Mouse (Mus musculus) hindbrain, embryonic 14.5 days (tissue): ENCODE data around the gene Bank1. TPM values are rescaled to one million over a fixed set of nuclear protein-coding genes. Genes with fewer than 3 reads are reported as not detected.
"Not testable (repeated sequence)": the region's sequence is repeated elsewhere in the genome, so short reads cannot be mapped to it uniquely, and the experiment has no call there.

Experiments used
- ATAC-seq: fragments of 200-750 bp; cut with Nextera tagmentation; 2 replicates; pipeline ENCODE4 v1.8.0; 2017; ENCODE audit warnings: moderate number of reproducible peaks, mild to moderate bottlenecking, moderate TSS enrichment, moderate library complexity; ENCODE audit not compliant: low FRiP score
- DNase-seq: peaks from one replicate; pipeline ENCODE4 v3.0.0-alpha.2; 2015; ENCODE audit warnings: low spot score
- H3K27ac ChIP-seq: fragments of 300-500 bp; sonication (generic); 2 replicates; pipeline ENCODE4 v1.5.1; 2014; ENCODE audit warnings: mild to moderate bottlenecking, moderate library complexity
- H3K27me3 ChIP-seq: fragments of 300-500 bp; sonication (generic); 2 replicates; pipeline ENCODE4 v1.6.1; 2014; ENCODE audit warnings: mild to moderate bottlenecking, low read length, mixed read lengths; ENCODE audit not compliant: control insufficient read depth, insufficient read depth
- H3K36me3 ChIP-seq: fragments of 300-500 bp; sonication (generic); replicated peaks from 2 replicates; pipeline ENCODE4 v1.6.1; 2014; ENCODE audit not compliant: control insufficient read depth, insufficient read depth
- H3K4me1 ChIP-seq: fragments of 300-500 bp; sonication (generic); replicated peaks from 2 replicates; pipeline ENCODE4 v1.6.1; 2014; ENCODE audit warnings: antibody characterized with exemption, low read length, mixed read lengths; ENCODE audit not compliant: control insufficient read depth, insufficient read depth
- H3K4me2 ChIP-seq: fragments of 300-500 bp; sonication (generic); replicated peaks from 2 replicates; pipeline ENCODE4 v1.6.1; 2014; ENCODE audit warnings: mild to moderate bottlenecking, moderate library complexity
- H3K4me3 ChIP-seq: fragments of 300-500 bp; sonication (generic); replicated peaks from 2 replicates; pipeline ENCODE4 v1.5.1; 2014; ENCODE audit warnings: mild to moderate bottlenecking, low read length
- H3K9ac ChIP-seq: fragments of 300-500 bp; sonication (generic); 2 replicates; pipeline ENCODE4 v1.6.1; 2014
- H3K9me3 ChIP-seq: fragments of 300-500 bp; sonication (generic); 2 replicates; pipeline ENCODE4 v1.6.1; 2016; ENCODE audit warnings: low read length; ENCODE audit not compliant: control insufficient read depth
- WGBS: fragments of 180-500 bp; shearing (Covaris S2); extraction: QIAGEN DNeasy Blood & Tissue Kit; methylation state at CpG from one replicate; pipeline ENCODE4 v1.1.7; 2014; 5-methylcytosine and 5-hydroxymethylcytosine counted together
- polyA plus RNA-seq: library from polyadenylated mRNA; unstranded; fragments of >200 nt; fragmentation: Nextera tagmentation; extraction: Ambion mirVana; gene quantifications from 2 replicates; pipeline ENCODE4 v1.2.1, GENCODE M21; 2014

The Bank1 gene
- polyA plus RNA-seq, 1 experiment from 2014 or later: 0.55 TPM

- Histone ChIP-seq H3K36me3 (no peaks in the 10 kb centered on the region), H3K27ac (no peak overlapping the region), H3K4me3 (no peak overlapping the region), H3K27me3 (no peaks in the 10 kb centered on the region), H3K9me3 (no peaks in the 10 kb centered on the region), H3K4me1 (no peaks in the 10 kb centered on the region), H3K9ac (no peak overlapping the region), H3K4me2 (no peak overlapping the region)
- no peak for DNase-seq
- no peak for ATAC-seq
These were observed 4.2 kb upstream of the Bank1 start for GRCm38 (mm10) chr3:136330043-136330442.

DNA sequence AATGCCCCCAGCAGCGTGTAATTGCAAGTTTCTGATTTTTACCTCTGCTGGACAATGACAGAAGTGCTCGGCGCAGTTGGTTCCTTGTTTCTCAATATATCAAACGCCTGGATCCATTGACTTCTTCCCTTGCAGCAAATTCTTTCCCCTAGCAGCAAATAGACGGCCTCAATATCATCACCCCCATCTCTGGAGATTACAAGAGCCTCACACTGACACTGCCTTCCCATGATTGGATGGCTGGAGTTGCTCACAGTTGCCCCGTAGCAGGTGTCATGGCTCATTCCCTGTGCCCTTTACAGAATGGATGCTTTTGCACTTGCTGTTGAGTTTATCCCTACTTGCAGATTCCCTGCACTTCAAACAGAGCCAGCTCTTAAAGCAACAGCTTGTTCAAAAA is 3.3 kb upstream of the Bank1 start:
- no peak for DNase-seq
- WGBS: 33% methylated on average over 6 of the region's 6 CpGs
- Histone ChIP-seq H3K4me2 (no peak overlapping the region), H3K9ac (no peak overlapping the region), H3K4me3 (no peak overlapping the region), H3K36me3 (no peaks in the 10 kb centered on the region), H3K27me3 (no peaks in the 10 kb centered on the region), H3K4me1 (no peaks in the 10 kb centered on the region), H3K9me3 (no peaks in the 10 kb centered on the region), H3K27ac (no peak overlapping the region)
- no peak for ATAC-seq

- H3K4me2 ChIP-seq, ATAC-seq, H3K27me3 ChIP-seq, H3K9me3 ChIP-seq, H3K4me3 ChIP-seq, DNase-seq, H3K27ac ChIP-seq, H3K36me3 ChIP-seq, H3K9ac ChIP-seq, H3K4me1 ChIP-seq: not testable (repeated sequence)
- 98% methylated on average over 6 of the region's 6 CpGs for WGBS
These were observed 1.1 kb downstream of the Bank1 start for GRCm38 (mm10) chr3:136324716-136325115.

DNA sequence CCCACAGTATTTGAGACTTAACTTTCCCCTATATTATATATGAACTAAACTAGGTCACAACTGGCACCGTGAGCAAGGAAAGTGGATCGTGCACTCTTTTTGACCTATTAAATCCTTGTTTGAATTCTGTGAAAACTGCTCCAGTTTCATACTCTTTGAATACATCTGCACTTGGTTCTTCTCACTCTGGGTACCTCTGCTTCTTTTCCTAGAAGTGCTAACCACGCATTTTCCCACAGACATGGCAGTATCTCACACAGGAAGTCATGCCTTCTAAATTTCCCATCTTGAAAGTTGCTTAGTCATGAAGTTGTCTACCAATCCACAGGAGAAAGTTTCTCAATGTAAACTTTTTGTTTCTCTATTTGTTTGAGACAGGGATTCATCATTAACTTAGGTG is 3.9 kb downstream of the Bank1 start:
- H3K9me3 ChIP-seq: no peaks in the 10 kb centered on the region
- WGBS: 96% methylated on average over 3 of the region's 3 CpGs
- no peak overlapping the region for H3K27ac ChIP-seq
- no peak for DNase-seq
- no peak overlapping the region for H3K9ac ChIP-seq
- no peaks in the 10 kb centered on the region for H3K4me1 ChIP-seq
- no peak overlapping the region for H3K4me2 ChIP-seq
- no peak overlapping the region for H3K4me3 ChIP-seq
- ATAC-seq: no peak
- no peaks in the 10 kb centered on the region for H3K27me3 ChIP-seq
- H3K36me3 ChIP-seq: no peaks in the 10 kb centered on the region

- Histone ChIP-seq H3K4me1 (no peaks in the 10 kb centered on the region), H3K4me3 (no peak overlapping the region), H3K27me3 (no peaks in the 10 kb centered on the region), H3K4me2 (no peak overlapping the region), H3K36me3 (no peaks in the 10 kb centered on the region), H3K9ac (no peak overlapping the region), H3K27ac (no peak overlapping the region), H3K9me3 (no peaks in the 10 kb centered on the region)
- 82% methylated on average over 1 of the region's 1 CpGs for WGBS
- no peak for DNase-seq
- ATAC-seq: no peak
These were observed 17.4 kb downstream of the Bank1 start for GRCm38 (mm10) chr3:136308487-136308886.

GRCm38 (mm10) chr3:136306564-136307158 is 19.2 kb downstream of the Bank1 start:
- peak; percentile 66; the same call in 1 of the 2 replicates for ATAC-seq
- H3K4me1 ChIP-seq: no peaks in the 10 kb centered on the region
- H3K9me3 ChIP-seq: no peaks in the 10 kb centered on the region
- peak; percentile 53 for DNase-seq
- no peaks in the 10 kb centered on the region for H3K27me3 ChIP-seq
- peak overlapping the region; percentile 10 for H3K27ac ChIP-seq
- H3K36me3 ChIP-seq: no peaks in the 10 kb centered on the region
- WGBS: 64% methylated on average over 5 of the region's 5 CpGs
- H3K9ac ChIP-seq: no peak overlapping the region
- H3K4me3 ChIP-seq: no peak overlapping the region
- no peak overlapping the region for H3K4me2 ChIP-seq

- 48% methylated on average over 1 of the region's 1 CpGs for WGBS
- Histone ChIP-seq H3K36me3 (no peaks in the 10 kb centered on the region), H3K27ac (no peak overlapping the region), H3K4me3 (no peak overlapping the region), H3K9ac (no peak overlapping the region), H3K4me1 (no peaks in the 10 kb centered on the region), H3K27me3 (no peaks in the 10 kb centered on the region), H3K9me3 (no peaks in the 10 kb centered on the region), H3K4me2 (no peak overlapping the region)
- ATAC-seq: no peak
- no peak for DNase-seq
These were observed 23.3 kb downstream of the Bank1 start for GRCm38 (mm10) chr3:136302541-136302940.

GRCm38 (mm10) chr3:136300810-136301209 is 25.1 kb downstream of the Bank1 start:
- not testable (repeated sequence) for H3K9me3 ChIP-seq, H3K27me3 ChIP-seq, H3K4me1 ChIP-seq, H3K27ac ChIP-seq, H3K4me2 ChIP-seq, H3K36me3 ChIP-seq, H3K9ac ChIP-seq, DNase-seq, ATAC-seq, H3K4me3 ChIP-seq
- WGBS: 86% methylated on average over 2 of the region's 2 CpGs

GRCm38 (mm10) chr3:136297355-136297754 is 28.5 kb downstream of the Bank1 start:
- Histone ChIP-seq H3K27ac (no peak overlapping the region), H3K36me3 (no peaks in the 10 kb centered on the region), H3K27me3 (no peaks in the 10 kb centered on the region), H3K4me1 (no peaks in the 10 kb centered on the region), H3K9ac (no peak overlapping the region), H3K9me3 (no peaks in the 10 kb centered on the region), H3K4me2 (no peak overlapping the region), H3K4me3 (no peak overlapping the region)
- 84% methylated on average over 2 of the region's 2 CpGs for WGBS
- no peak for DNase-seq
- ATAC-seq: no peak

DNA sequence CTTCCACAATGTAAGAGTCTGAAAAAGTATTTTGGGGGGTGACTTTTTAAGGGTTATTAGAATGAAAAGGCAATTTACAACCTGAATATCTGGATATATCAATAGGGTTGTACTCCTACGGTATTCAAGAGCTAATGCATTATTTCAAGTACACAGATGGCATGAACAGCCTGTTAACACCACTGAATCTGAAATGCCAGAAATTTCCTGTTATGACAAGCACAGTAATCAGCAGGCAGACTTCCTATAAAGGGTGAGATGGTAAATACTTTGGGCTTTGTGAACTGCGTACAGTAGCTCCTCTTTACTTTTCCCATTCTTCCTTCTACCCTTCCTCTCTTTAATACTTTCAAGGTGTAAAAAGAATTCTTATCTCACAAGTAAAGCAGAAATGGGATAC is 30.6 kb downstream of the Bank1 start:
- no peak overlapping the region for H3K4me3 ChIP-seq
- H3K27me3 ChIP-seq: no peaks in the 10 kb centered on the region
- H3K9ac ChIP-seq: no peak overlapping the region
- WGBS: 92% methylated on average over 2 of the region's 2 CpGs
- no peak for ATAC-seq
- no peak overlapping the region for H3K27ac ChIP-seq
- H3K4me1 ChIP-seq: no peaks in the 10 kb centered on the region
- no peak overlapping the region for H3K4me2 ChIP-seq
- no peaks in the 10 kb centered on the region for H3K9me3 ChIP-seq
- H3K36me3 ChIP-seq: no peaks in the 10 kb centered on the region
- no peak for DNase-seq
